Mouse (Mus musculus): ENCODE data around the gene Olfr315.
"Not testable (repeated sequence)": the region's sequence is repeated elsewhere in the genome, so short reads cannot be mapped to it uniquely, and the experiment has no call there.

Olfr315 gene

GRCm38 (mm10) chr11:58772888-58773287, at the start of gene Olfr315:
Gene Olfr315 (plus strand): TSS chr11:58773188.
- no peak for DNase-seq (ENCODE audit: low read depth)

GRCm38 (mm10) chr11:58723914-58724313, 49.1 kb upstream of the Olfr315 start, which contains the start of gene Olfr318:
Gene Olfr318 (minus strand): TSS chr11:58724014.
- no peak for DNase-seq (ENCODE audit: low read depth)

DNA sequence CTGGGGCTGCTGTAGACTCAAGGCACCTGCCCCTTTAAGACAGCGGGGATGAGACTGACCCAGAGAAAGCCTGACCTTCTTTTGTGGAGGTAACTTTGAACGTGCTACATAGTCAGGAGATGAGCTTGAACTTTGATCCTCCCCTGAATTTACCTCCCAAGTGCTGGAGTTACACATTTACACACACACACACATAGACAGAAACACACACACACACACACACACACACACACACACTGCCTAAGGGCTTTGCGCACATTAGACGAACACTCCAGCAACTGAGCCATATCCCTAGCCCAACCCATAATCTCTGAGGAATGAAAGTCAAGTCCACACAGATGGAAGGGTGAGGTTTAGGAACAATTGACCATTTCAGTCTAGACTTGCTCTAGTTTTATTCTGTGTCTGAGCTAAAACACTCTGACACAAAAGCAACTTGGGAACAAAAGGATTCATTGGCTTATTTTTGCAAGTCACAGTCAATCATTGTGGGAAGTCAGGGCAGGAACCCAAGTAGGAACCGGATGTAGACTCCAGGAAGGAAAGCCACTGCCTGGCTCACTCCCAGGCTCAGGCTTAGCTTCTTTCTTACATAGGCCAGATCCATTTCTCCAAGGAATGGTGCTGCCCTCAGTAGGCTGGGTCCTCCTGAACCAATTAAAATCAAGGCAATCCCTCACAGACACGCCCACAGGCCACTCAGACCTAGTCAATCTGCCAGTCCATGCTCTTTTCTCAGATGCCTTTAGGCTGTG, 44.9 kb upstream of the Olfr315 start:
- not testable (repeated sequence) for DNase-seq (ENCODE audit: low read depth)

DNA sequence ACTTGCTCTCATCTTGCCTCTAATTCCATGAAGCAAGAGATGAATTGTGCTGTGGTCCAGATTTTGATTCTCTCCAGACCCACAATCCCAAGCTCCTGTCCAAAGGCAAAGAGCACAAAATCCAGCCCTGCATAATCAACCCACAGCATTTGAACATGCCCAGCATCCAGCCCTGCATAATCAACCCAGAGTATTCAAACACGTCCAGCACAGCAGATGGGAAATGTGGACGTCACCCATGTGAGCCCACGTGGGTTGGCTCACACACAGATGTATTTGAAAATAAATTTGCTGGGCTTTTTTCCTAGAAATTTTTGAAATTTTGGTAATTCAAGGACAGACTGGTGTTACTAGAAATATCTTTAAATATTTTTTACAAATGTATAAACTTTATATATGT, 39.6 kb upstream of the Olfr315 start:
- DNase-seq (ENCODE audit: low read depth), result no peak

GRCm38 (mm10) chr11:58738792-58739262, 34.2 kb upstream of the Olfr315 start, which contains the start of gene Olfr317:
Gene Olfr317 (minus strand): TSS chr11:58739212.
- no peak for DNase-seq (ENCODE audit: low read depth)

- not testable (repeated sequence) for DNase-seq (ENCODE audit: low read depth)
Measured at GRCm38 (mm10) chr11:58751096-58751495, 21.9 kb upstream of the Olfr315 start.

- no peak for DNase-seq (ENCODE audit: low read depth)
Measured at GRCm38 (mm10) chr11:58752434-58752833, 20.6 kb upstream of the Olfr315 start, which contains the start of gene Olfr316. Gene Olfr316 (plus strand): TSS chr11:58752734.

- no peak for DNase-seq (ENCODE audit: low read depth)
Measured at GRCm38 (mm10) chr11:58782480-58783089, 9.6 kb downstream of the Olfr315 start, which contains the start of gene Olfr314. Gene Olfr314 (plus strand): TSS chr11:58782952.

DNA sequence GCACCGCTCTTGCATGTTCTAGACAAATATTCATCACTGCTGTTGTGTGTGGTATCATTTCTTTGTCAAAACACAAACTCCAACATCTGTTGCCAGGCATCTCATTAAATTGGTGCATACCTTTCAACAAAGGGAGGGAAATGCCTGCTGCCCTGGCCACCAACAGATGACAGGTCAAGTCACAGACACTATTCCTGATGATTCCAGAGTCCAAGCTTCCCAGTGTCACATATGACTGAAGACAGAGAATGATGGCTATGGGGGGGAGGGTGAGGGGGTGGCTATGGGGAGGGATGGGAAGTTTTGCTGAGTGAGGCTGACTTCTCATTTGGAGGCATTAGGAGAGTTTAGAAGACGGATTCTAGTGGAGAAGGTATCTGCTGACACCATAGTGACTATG, 11.2 kb downstream of the Olfr315 start:
- DNase-seq (ENCODE audit: low read depth), result no peak

GRCm38 (mm10) chr11:58787651-58788050, 14.7 kb downstream of the Olfr315 start:
- DNase-seq (ENCODE audit: low read depth), result no peak

GRCm38 (mm10) chr11:58788346-58788745, 15.4 kb downstream of the Olfr315 start:
- no peak for DNase-seq (ENCODE audit: low read depth)

DNA sequence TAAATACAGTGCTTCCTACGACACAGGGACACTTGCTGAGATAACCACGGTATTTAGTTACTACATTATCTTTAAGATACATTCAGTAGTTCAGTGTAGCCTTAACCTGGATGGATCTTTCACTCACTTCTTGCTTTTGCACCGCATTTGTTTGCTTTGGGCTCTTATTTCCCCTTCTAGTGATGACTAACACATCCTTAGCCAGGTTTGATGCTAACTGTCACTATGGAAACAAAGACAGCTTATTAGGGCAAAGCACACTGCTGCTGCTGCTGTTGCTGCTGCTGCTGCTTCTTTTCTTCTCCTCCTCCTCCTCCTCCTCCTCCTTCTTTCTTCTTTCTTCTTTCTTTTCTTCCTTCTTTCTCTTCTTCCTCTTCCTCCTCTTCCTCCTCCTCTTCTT, 16.5 kb downstream of the Olfr315 start:
- no peak for DNase-seq (ENCODE audit: low read depth)

GRCm38 (mm10) chr11:58790053-58790452, 17.1 kb downstream of the Olfr315 start:
- DNase-seq (ENCODE audit: low read depth), result no peak

DNA sequence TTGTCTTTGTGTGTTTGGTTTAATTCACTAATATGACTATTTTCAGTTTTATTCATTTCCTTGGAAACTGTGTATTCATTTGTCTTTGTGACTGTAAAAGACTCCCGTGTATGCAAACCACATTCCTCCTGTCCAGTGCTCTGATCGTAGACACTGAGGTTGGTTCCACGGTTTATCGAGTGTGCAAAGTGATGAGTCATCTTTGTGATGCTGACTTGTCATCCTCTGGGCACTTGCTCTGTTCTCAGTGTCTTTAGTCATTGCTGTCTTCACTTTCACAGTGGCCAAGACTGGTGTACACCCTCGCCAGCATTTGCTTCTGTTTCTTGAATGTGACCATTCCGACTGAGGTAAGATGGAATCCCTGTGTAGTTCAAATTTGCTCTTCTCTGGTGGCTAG, 17.7 kb downstream of the Olfr315 start:
- DNase-seq (ENCODE audit: low read depth), result no peak

- DNase-seq (ENCODE audit: low read depth), result no peak
Measured at GRCm38 (mm10) chr11:58795856-58796255, 22.9 kb downstream of the Olfr315 start.

GRCm38 (mm10) chr11:58796850-58797249, 23.9 kb downstream of the Olfr315 start:
- DNase-seq (ENCODE audit: low read depth), result no peak

DNA sequence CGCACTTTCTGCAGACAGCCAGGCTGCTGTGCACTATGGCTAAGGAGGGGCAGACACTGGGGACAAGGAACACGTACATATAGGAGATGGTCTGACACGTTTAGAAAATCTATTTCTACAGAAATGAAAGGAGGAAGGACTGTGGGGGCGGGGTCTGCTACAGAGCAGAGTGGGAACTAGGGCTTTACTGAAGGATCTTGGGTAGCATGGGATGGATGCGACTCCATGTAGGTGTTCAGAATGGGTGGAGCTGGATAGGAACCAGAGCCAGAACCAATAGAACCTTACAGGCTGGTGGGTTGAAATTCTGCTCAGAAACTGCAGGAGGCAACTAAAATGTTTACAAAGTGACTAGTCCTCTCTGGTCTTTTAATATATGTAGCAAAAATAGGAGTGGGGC, 26.8 kb downstream of the Olfr315 start:
- DNase-seq (ENCODE audit: low read depth), result no peak

GRCm38 (mm10) chr11:58801558-58802228, 28.7 kb downstream of the Olfr315 start, which contains the start of gene Fam183b:
Gene Fam183b (minus strand): TSS chr11:58801960.
- no peak for DNase-seq (ENCODE audit: low read depth)

DNA sequence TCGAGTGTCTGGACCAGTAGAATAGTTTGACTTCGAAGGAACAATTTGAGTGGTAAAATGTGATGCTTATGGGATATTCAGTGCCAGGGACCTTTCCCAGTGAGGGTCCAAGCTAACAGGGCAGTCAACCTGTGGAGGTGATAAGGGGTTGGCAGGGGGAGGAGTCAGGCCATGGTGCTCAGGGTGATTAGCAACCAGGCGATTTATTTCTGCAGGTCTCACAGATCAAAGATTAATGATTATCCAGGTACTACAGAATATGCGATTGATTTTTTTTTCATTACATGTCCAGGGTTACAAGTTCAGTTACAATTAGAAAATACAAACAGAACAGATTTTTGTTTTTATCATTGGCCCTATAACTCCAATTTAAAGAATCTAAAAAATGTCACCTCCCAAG, 30.9 kb downstream of the Olfr315 start:
- DNase-seq (ENCODE audit: low read depth), result no peak

DNA sequence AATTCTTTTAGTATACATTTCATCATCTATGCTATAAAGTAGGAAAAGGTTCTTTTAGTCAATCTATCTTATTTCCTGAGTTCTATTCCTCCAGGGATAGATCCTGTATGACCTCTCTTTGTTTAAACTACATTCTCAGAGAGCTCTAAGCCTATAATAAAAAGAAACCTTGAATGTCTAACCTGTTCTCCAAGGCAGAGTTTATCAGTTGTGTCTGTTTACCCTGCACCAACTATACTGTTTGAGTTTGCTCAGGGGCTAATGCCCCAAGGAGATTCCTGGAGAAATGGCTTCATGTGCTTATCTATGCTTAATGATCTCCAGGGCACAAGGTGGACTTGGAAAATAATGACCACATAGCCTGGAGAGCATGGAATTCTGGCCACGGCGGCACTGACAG, 31.4 kb downstream of the Olfr315 start:
- DNase-seq (ENCODE audit: low read depth), result no peak

DNA sequence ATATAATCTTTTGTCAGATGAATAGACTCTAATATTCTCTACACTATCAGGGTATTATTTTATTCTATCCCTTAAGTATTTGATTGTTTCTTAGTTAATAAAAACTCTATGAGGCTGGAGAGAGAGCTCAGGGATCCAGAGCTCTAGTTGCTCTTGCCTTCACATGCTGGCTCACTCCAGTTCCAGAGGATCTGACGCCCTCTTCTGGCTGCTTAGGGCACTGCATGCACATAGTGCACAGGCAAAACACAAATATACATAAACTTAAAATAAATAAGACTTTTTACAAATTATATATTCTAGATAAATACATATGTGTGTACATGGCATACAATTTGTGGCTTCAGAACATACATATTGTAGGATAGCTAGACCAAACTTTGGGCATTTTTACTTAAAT, 39.0 kb downstream of the Olfr315 start:
- DNase-seq (ENCODE audit: low read depth), result no peak

- not testable (repeated sequence) for DNase-seq (ENCODE audit: low read depth)
Measured at GRCm38 (mm10) chr11:58814700-58815099, 41.7 kb downstream of the Olfr315 start, which contains the start of gene Olfr313. Gene Olfr313 (plus strand): TSS chr11:58815000.

Data from c-Kit-positive CD71-negative TER-119-negative erythroid progenitor cells, embryonic 14.5 days (primary cell).